Mouse (Mus musculus): ENCODE measurements around the gene Trpc5. TPM values are rescaled to one million over a fixed set of nuclear protein-coding genes. Genes with fewer than 3 reads are reported as not detected.

Trpc5 gene
- polyA plus RNA-seq, 1 experiment from 2014 or later, result 0.45 TPM

DNA sequence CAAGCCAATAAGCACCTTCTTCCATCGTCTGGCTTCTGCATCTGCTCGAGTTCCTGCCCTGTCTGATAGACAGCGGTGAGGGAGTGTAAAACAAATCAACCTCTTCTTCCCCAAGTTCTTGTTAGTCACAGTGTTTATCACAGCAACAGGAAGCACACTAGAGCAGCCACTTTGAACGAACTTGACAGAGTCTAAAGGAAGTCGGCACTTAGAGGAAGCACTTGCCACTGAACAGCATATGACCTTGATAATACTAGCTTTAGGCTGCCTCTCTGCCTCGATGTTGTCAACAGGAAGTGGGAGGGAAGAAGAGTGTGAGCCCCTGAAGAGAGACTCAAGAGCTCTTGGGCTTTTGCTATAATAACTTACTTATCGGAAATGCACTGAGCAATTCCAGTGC is 161.9 kb downstream of the Trpc5 start:
- H3K4me3 ChIP-seq (replicated peaks), result no peak overlapping the region
- no peaks in the 10 kb centered on the region; the same call in 1 of the 2 replicates for H3K27me3 ChIP-seq
- 69% methylated on average over 7 of the region's 7 CpGs for WGBS
- H3K9ac ChIP-seq, result no peak overlapping the region
- H3K36me3 ChIP-seq, result no peaks in the 10 kb centered on the region
- no peaks in the 10 kb centered on the region for H3K9me3 ChIP-seq (replicated peaks)
- H3K4me2 ChIP-seq (replicated peaks), result no peak overlapping the region
- no peak for ATAC-seq (ENCODE audit: insufficient number of reproducible peaks, low FRiP score, low TSS enrichment, low read depth)
- H3K4me1 ChIP-seq, result no peaks in the 10 kb centered on the region
- no peak overlapping the region for H3K27ac ChIP-seq (replicated peaks)

DNA sequence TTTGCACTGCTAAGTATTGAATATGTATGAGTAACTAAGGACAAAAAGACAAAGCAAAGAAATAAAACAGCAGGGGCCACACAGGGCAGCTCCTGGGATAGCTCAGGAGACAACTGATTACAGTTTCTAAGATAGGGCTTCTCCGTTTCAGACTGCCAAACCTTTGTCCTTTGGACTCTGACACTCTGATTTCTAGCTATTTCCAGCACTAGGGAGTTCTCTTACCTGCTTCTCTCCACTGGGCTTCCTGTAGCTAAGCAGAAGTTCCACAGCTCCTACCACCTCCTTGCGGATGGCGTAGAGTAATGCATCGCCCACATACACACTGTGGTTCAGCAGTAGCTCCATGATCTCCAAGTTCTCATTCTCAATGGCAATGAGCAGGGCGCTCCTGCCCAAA is 164.7 kb downstream of the Trpc5 start:
- ATAC-seq (ENCODE audit: insufficient number of reproducible peaks, low FRiP score, low TSS enrichment, low read depth), result no peak
- WGBS, result 85% methylated on average over 5 of the region's 5 CpGs
- Histone ChIP-seq H3K4me2 (replicated peaks) (no peak overlapping the region), H3K27ac (replicated peaks) (no peak overlapping the region), H3K9me3 (replicated peaks) (no peaks in the 10 kb centered on the region), H3K4me3 (replicated peaks) (no peak overlapping the region), H3K36me3 (no peaks in the 10 kb centered on the region), H3K9ac (no peak overlapping the region), H3K4me1 (no peaks in the 10 kb centered on the region), H3K27me3 (no peaks in the 10 kb centered on the region; the same call in 1 of the 2 replicates)

DNA sequence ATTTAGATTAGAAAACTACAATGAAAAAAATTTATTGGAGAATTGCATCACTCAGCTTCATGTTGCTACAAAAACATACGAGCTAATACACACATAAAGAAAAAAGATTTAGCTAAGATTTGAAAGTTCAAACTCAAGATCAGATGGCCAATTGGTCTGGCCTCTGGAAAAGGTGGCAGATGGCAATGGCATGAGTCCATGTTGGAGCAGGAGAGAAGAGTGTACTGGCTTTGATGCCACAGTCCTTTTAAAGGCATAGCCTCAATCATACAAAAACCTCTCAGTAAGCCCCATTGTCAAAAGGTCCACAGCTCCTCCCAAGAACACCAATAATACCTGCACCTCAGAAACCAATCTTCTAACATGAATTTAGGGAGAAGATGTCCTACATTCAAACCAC is 196.6 kb downstream of the Trpc5 start:
- Histone ChIP-seq H3K4me1 (no peaks in the 10 kb centered on the region), H3K9me3 (replicated peaks) (no peaks in the 10 kb centered on the region), H3K9ac (no peak overlapping the region), H3K27me3 (no peaks in the 10 kb centered on the region), H3K4me3 (replicated peaks) (no peak overlapping the region), H3K4me2 (replicated peaks) (no peak overlapping the region), H3K36me3 (no peaks in the 10 kb centered on the region), H3K27ac (replicated peaks) (no peak overlapping the region)
- no peak for ATAC-seq (ENCODE audit: insufficient number of reproducible peaks, low FRiP score, low TSS enrichment, low read depth)
- WGBS, result 64% methylated on average over 1 of the region's 1 CpGs

DNA sequence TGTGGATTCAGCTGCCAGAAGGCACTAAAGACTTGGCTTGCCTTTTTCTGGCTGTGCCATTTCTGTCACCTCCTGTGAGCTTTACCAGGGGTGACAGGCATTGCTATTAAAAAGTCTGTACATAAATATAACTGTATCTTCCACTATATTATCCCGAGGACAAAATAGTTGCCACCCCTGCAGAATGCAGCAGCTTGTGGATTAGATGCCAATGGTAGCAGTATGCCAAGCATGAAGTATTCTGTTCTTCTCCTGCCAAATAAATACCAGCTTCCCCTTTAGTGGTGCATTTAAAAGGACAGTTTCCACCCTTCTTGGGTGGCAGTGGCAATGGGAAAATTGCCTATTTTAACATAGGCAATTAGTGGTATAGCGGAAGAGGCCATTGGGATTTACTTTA is 223.6 kb downstream of the Trpc5 start:
- no peak for ATAC-seq (ENCODE audit: insufficient number of reproducible peaks, low FRiP score, low TSS enrichment, low read depth)
- Histone ChIP-seq H3K27me3 (no peaks in the 10 kb centered on the region), H3K9me3 (replicated peaks) (no peaks in the 10 kb centered on the region), H3K27ac (replicated peaks) (no peak overlapping the region), H3K4me1 (no peaks in the 10 kb centered on the region), H3K36me3 (no peaks in the 10 kb centered on the region), H3K4me2 (replicated peaks) (no peak overlapping the region), H3K4me3 (replicated peaks) (no peak overlapping the region), H3K9ac (no peak overlapping the region)
- WGBS, result 73% methylated on average over 2 of the region's 2 CpGs

DNA sequence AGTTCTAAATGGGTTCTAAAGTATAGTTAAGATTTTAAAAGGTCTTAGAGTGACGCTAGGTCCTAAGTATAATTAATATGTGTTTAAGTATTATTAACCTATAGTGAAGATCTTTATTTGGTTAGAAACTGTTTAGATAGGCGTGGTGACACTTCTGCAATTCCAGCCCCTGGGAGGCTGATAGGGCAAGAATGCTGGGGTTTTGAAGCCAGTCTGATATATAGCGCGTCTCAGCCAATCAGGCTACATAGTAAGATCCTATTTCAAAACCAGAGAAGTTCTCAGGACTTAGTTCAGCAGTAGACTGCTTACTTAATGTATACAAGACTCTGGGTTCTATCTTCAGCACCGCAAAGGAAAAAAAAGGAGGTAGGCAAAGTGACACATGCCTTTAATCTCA is 231.7 kb downstream of the Trpc5 start, which contains the start of gene Trpc5os:
Gene Trpc5os (plus strand): TSS at position 301 of the 400 bp plus-strand sequence.
- H3K4me2 ChIP-seq (replicated peaks), result no peak within 1 kb of the TSS
- H3K9ac ChIP-seq, result no peak within 1 kb of the TSS
- no peak within 1 kb of the TSS for H3K4me3 ChIP-seq (replicated peaks)
- H3K27ac ChIP-seq (replicated peaks), result no peak within 1 kb of the TSS
- no peaks in the 10 kb centered on the region for H3K9me3 ChIP-seq (replicated peaks)
- 83% methylated on average over 5 of the region's 5 CpGs for WGBS
- no peaks in the 10 kb centered on the region for H3K4me1 ChIP-seq
- H3K36me3 ChIP-seq, result no peaks in the 10 kb centered on the region
- no peak for ATAC-seq (ENCODE audit: insufficient number of reproducible peaks, low FRiP score, low TSS enrichment, low read depth)
- no peaks in the 10 kb centered on the region for H3K27me3 ChIP-seq

DNA sequence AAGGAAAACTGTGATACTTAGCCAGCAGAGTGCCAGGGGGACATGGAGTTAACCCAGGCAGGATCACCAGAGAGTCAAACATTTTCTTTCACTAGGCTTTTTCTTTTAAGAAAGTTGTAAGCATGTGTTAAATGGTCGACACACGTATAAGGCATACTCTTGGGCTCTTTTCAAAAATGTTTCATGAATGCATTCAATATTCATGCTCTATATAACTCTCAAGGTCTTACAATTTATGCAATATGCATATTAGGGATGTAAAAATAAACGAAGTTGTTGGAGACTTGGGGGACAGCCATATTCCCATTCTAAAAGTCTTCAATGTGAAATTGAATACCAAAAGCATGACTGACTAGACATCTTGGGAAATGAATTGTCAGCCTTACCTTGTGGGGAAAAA is 264.1 kb downstream of the Trpc5 start:
- Histone ChIP-seq H3K4me1 (no peaks in the 10 kb centered on the region), H3K9me3 (replicated peaks) (no peaks in the 10 kb centered on the region), H3K27ac (replicated peaks) (no peak overlapping the region), H3K4me3 (replicated peaks) (no peak overlapping the region), H3K9ac (no peak overlapping the region), H3K27me3 (no peaks in the 10 kb centered on the region), H3K36me3 (no peaks in the 10 kb centered on the region), H3K4me2 (replicated peaks) (no peak overlapping the region)
- 70% methylated on average over 3 of the region's 3 CpGs for WGBS
- no peak for ATAC-seq (ENCODE audit: insufficient number of reproducible peaks, low FRiP score, low TSS enrichment, low read depth)

DNA sequence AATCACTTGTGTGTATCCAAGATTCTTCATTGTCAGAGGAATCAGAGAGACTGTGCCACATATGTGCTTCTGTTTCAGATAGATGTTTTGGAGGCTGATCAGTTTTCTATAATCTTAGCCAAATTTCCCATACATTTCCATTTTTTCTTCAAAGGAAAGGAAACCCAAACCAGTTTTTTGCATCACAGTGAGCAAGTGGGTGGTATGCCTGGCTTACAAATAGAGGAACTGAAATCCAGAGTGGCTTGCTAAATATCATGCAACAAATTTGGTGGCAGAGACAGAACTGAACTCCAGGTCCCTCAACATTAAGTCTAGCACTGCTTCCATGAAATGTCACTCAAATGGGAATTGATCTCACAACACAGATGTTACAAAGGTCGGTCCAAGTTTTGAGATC is 266.9 kb downstream of the Trpc5 start:
- Histone ChIP-seq H3K9me3 (replicated peaks) (no peaks in the 10 kb centered on the region), H3K4me3 (replicated peaks) (no peak overlapping the region), H3K36me3 (no peaks in the 10 kb centered on the region), H3K9ac (no peak overlapping the region), H3K4me1 (no peaks in the 10 kb centered on the region), H3K27me3 (no peaks in the 10 kb centered on the region), H3K4me2 (replicated peaks) (no peak overlapping the region), H3K27ac (replicated peaks) (no peak overlapping the region)
- no peak for ATAC-seq (ENCODE audit: insufficient number of reproducible peaks, low FRiP score, low TSS enrichment, low read depth)
- WGBS, result 92% methylated on average over 1 of the region's 1 CpGs

DNA sequence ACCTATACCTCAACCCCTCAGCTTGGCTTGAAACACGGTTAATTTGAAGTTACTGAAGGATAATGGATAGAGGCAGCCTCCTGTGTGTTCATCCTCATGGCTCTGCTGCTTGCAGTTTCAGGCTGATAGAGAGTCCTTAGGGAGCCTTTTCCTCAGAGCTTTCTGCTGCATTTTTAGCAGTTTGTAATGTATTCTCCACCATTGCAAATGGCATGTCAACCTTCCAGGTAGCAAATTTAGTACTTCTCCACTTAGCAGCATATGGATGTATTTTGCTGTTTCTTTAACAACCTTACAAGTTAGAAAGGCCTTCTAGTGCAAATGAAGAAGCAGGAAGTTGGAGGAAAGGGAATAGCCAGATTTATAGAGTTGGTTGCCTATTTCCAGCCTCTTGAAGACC is 267.7 kb downstream of the Trpc5 start:
- Histone ChIP-seq H3K9me3 (replicated peaks) (no peaks in the 10 kb centered on the region), H3K27me3 (no peaks in the 10 kb centered on the region), H3K4me2 (replicated peaks) (no peak overlapping the region), H3K9ac (no peak overlapping the region), H3K36me3 (no peaks in the 10 kb centered on the region), H3K4me3 (replicated peaks) (no peak overlapping the region), H3K4me1 (no peaks in the 10 kb centered on the region), H3K27ac (replicated peaks) (no peak overlapping the region)
- ATAC-seq (ENCODE audit: insufficient number of reproducible peaks, low FRiP score, low TSS enrichment, low read depth), result no peak
- WGBS, result 56% methylated on average over 1 of the region's 1 CpGs

DNA sequence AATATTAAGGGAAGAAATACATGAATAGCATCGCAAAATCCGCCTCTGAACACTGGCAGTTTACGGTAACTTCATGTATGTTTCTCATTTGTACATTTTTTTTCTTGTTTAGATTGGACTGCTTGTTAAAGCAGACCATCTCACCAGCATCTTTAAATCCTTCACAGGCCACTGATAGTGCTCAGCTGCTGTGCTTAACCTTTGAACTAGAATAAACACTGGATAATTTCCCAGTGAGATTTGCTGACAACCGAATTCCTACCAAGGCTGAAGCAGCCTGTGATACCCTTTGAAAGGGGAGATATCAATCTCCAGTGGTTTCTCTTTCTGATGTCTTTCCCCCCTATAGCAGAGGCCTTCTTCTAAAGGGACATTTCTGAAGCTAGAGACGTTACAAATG is 279.9 kb downstream of the Trpc5 start:
- H3K4me3 ChIP-seq (replicated peaks), result no peak overlapping the region
- H3K4me2 ChIP-seq (replicated peaks), result no peak overlapping the region
- H3K27ac ChIP-seq (replicated peaks), result no peak overlapping the region
- H3K4me1 ChIP-seq, result no peaks in the 10 kb centered on the region
- no peaks in the 10 kb centered on the region for H3K36me3 ChIP-seq
- 60% methylated on average over 5 of the region's 5 CpGs for WGBS
- no peak for ATAC-seq (ENCODE audit: insufficient number of reproducible peaks, low FRiP score, low TSS enrichment, low read depth)
- H3K27me3 ChIP-seq, result 0 out of 2 replicates have a peak, but pooled peaks cover under 1% of the 10 kb centered on the region
- H3K9me3 ChIP-seq (replicated peaks), result no peaks in the 10 kb centered on the region
- no peak overlapping the region for H3K9ac ChIP-seq

DNA sequence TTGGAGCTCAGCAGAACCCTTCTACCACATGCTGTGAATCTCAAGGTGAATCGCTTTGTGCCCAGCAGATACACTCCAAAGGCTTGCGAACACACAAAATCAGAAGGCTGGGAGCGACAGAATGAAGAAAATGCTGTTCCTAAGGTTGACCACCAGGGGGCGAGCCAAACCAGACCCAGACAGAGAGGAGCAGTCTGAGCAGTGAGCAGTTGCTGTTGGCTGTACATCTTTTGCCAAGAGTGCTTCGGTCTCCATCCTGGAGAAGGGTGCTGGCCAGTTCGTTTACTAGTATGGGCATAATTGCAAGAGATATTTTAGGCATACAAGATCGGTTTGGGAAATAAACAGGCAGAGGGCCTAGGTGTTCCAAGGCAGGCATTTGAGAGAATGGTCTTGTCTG is 284.5 kb downstream of the Trpc5 start:
- Histone ChIP-seq H3K36me3 (no peaks in the 10 kb centered on the region), H3K9ac (no peak overlapping the region), H3K4me3 (replicated peaks) (no peak overlapping the region), H3K4me1 (no peaks in the 10 kb centered on the region), H3K9me3 (replicated peaks) (no peaks in the 10 kb centered on the region), H3K4me2 (replicated peaks) (no peak overlapping the region), H3K27me3 (0 out of 2 replicates have a peak, but pooled peaks cover 9% of the 10 kb centered on the region), H3K27ac (replicated peaks) (no peak overlapping the region)
- no peak for ATAC-seq (ENCODE audit: insufficient number of reproducible peaks, low FRiP score, low TSS enrichment, low read depth)
- 34% methylated on average over 7 of the region's 7 CpGs for WGBS

DNA sequence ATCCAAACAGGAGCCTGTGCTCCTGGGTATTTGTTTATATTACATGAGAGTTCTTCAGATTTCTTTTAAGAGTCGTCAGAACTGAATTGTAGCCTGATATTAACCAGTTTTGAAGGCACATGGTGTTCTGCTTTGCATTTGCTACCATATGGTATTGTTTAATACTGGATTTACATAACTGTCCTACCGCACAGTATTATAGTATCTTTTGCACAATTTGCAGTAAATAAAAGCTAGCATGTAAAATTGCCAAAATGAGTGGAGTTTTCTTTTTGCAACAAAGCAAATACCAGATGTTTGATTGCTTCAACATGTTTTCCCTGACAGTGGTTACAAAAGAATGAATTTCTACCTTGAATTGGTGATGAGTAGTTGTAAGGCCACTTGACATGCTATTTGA is 313.8 kb downstream of the Trpc5 start:
- H3K4me2 ChIP-seq (replicated peaks), result no peak overlapping the region
- H3K27me3 ChIP-seq, result no peaks in the 10 kb centered on the region
- no peaks in the 10 kb centered on the region for H3K4me1 ChIP-seq
- no peak; the same call in 1 of the 2 replicates for ATAC-seq (ENCODE audit: insufficient number of reproducible peaks, low FRiP score, low TSS enrichment, low read depth)
- H3K36me3 ChIP-seq, result no peaks in the 10 kb centered on the region
- no peak overlapping the region for H3K4me3 ChIP-seq (replicated peaks)
- no peak overlapping the region for H3K9ac ChIP-seq
- H3K9me3 ChIP-seq (replicated peaks), result no peaks in the 10 kb centered on the region
- H3K27ac ChIP-seq (replicated peaks), result no peak overlapping the region
- 33% methylated on average over 2 of the region's 2 CpGs for WGBS

DNA sequence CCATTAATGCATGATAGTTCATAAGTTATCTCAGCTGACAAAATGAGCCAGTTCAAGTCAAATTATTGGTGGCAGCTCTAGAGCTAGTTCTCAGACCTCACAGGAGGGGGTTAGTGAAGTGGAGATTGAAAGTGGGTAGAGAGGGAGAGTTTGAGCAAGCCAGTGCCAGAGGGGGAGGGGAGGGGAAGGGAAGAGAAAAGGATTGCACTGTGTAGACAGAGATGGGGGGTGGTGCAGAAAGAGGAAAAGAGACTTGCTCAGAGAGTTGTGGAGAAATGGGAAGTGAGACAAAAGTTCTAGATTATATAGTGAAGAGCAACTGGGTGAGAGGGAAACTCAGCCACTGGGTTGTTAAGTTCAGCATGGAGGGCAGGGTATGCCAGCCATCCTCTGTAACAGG is 349.6 kb downstream of the Trpc5 start:
- H3K9ac ChIP-seq, result no peak overlapping the region
- no peaks in the 10 kb centered on the region for H3K4me1 ChIP-seq
- H3K27me3 ChIP-seq, result no peaks in the 10 kb centered on the region
- no peaks in the 10 kb centered on the region for H3K36me3 ChIP-seq
- no peak overlapping the region for H3K27ac ChIP-seq (replicated peaks)
- no peak overlapping the region for H3K4me3 ChIP-seq (replicated peaks)
- no peaks in the 10 kb centered on the region for H3K9me3 ChIP-seq (replicated peaks)
- no peak overlapping the region for H3K4me2 ChIP-seq (replicated peaks)
- ATAC-seq (ENCODE audit: insufficient number of reproducible peaks, low FRiP score, low TSS enrichment, low read depth), result no peak

Data from embryonic facial prominence, embryonic 15.5 days (tissue).